Mouse (Mus musculus) C2C12 (cell line): ENCODE measurements around the gene Cib1.

Source experiments
- CTCF ChIP-seq: IDR thresholded peaks from one replicate; pipeline ENCODE4 v1.5.1; 2011; ENCODE audit not compliant: control insufficient read depth, insufficient read depth, insufficient read length
- MYOG ChIP-seq: IDR thresholded peaks from one replicate; pipeline ENCODE4 v1.6.1; 2011; ENCODE audit not compliant: control insufficient read depth, insufficient read length; ENCODE audit errors: extremely low read depth

GRCm38 (mm10) chr7:80200963-80201539, 31.6 kb downstream of the Cib1 start:
- no peak for TF ChIP-seq MYOG
- TF ChIP-seq CTCF: no peak
